Mouse (Mus musculus) small intestine, adult 2 months (tissue): Measurements from ENCODE around the gene Timm17a.

ENCODE experiments used
- CTCF ChIP-seq: fragments of 200-500 bp; IDR thresholded peaks from 2 replicates; pipeline ENCODE4 v1.5.1; 2012; ENCODE audit warnings: low read depth, mild to moderate bottlenecking, control low read depth, inconsistent platforms, low read length, moderate library complexity, mixed read lengths; ENCODE audit not compliant: insufficient replicate concordance, insufficient read length; ENCODE audit errors: extremely low read depth
- POLR2A ChIP-seq: fragments of 200-500 bp; IDR thresholded peaks from 2 replicates; pipeline ENCODE4 v1.6.1; 2012; ENCODE audit warnings: low read depth, mild to moderate bottlenecking, control low read depth, inconsistent platforms, low read length, moderate library complexity

GRCm38 (mm10) chr1:135347498-135348169 lies 34.1 kb upstream of the Timm17a start:
- no peak for TF ChIP-seq POLR2A
- no peak for TF ChIP-seq CTCF
